In genomic region chr7:99159446-99159845, GRCm38 (mm10) we compare ENCODE assay signal across 20 mouse cellular contexts. TPM values are rescaled to one million over a fixed set of nuclear protein-coding genes. Genes with fewer than 3 reads are reported as not detected.
DNase-seq lines count a peak whose midpoint lies in the region; ATAC-seq and TF ChIP-seq lines count a peak whose summit lies in the region.
"Had no signal": no experiment of that assay in that cellular context is flagged by ENCODE, and none has a peak within 500 bp of the region (broad histone marks: within the 10 kb centered on the region; RNA-seq: fewer than 3 reads in every experiment).

No protein-coding gene starts in this region.

- no peak overlapping the region for H3K27ac ChIP-seq in heart, embryonic 10.5 days
- H3K27ac ChIP-seq in intestine, postnatal 0 days (ENCODE audit: low read depth, low read length): peak overlapping the region; percentile 0
- H3K27ac ChIP-seq in intestine, embryonic 16.5 days (ENCODE audit: low read length): no peak overlapping the region
- no peak overlapping the region for H3K27ac ChIP-seq in heart, embryonic 16.5 days (ENCODE audit: low read length)
- H3K27ac ChIP-seq: embryonic facial prominence, embryonic 12.5 days; forebrain, embryonic 13.5 days; heart, embryonic 13.5 days; hindbrain, embryonic 15.5 days had no signal

- no peak overlapping the region for H3K4me2 ChIP-seq in intestine, postnatal 0 days (replicated peaks; ENCODE audit: low read depth)
- H3K4me2 ChIP-seq in intestine, embryonic 16.5 days (ENCODE audit: low read depth, low read length): no peak overlapping the region
- no peak overlapping the region for H3K4me2 ChIP-seq in heart, embryonic 16.5 days (ENCODE audit: low read depth, low read length)
- H3K4me2 ChIP-seq: embryonic facial prominence, embryonic 12.5 days; forebrain, embryonic 13.5 days; heart, embryonic 13.5 days; hindbrain, embryonic 15.5 days had no signal

- no peak for TF ChIP-seq CTCF in intestine, postnatal 0 days (IDR thresholded peaks at IDR 0.05; ENCODE audit: low read depth)

- WGBS in heart, embryonic 10.5 days: 83% methylated on average over 2 of the region's 2 CpGs
- 91% methylated on average over 2 of the region's 2 CpGs for WGBS in intestine, postnatal 0 days
- WGBS in intestine, embryonic 16.5 days: 87% methylated on average over 2 of the region's 2 CpGs
- WGBS in heart, embryonic 16.5 days: 83% methylated on average over 2 of the region's 2 CpGs

- no peak overlapping the region for H3K9ac ChIP-seq in intestine, postnatal 0 days (ENCODE audit: low read depth, low read length)
- H3K9ac ChIP-seq in intestine, embryonic 16.5 days (ENCODE audit: low read depth, low read length): no peak overlapping the region
- 0 out of 2 replicates have a peak overlapping the region, but pooled peaks have one; percentile 21 for H3K9ac ChIP-seq in heart, embryonic 16.5 days (ENCODE audit: low read length)
- H3K9ac ChIP-seq: embryonic facial prominence, embryonic 12.5 days; forebrain, embryonic 13.5 days; forebrain, postnatal 0 days; heart, embryonic 13.5 days; hindbrain, embryonic 15.5 days had no signal

- DNase-seq in heart, adult 11 months: peak; percentile 97
- DNase-seq in heart, embryonic 10.5 days (ENCODE audit: low spot score): no peak
- DNase-seq in lung, postnatal 10 days: no peak
- DNase-seq: adrenal gland, postnatal 14 days; cerebellum, adult 11-12 months; cerebellum, adult 9-10 months; cerebellum, postnatal 25 days; forebrain, postnatal 0 days; gastrocnemius, postnatal 25 days; kidney, adult 11 months had no signal

- H3K4me3 ChIP-seq in heart, embryonic 10.5 days: no peak overlapping the region
- H3K4me3 ChIP-seq in intestine, postnatal 0 days (ENCODE audit: low read depth, low read length): no peak overlapping the region
- no peak overlapping the region for H3K4me3 ChIP-seq in intestine, embryonic 16.5 days (ENCODE audit: low read length)
- H3K4me3 ChIP-seq in heart, embryonic 16.5 days (ENCODE audit: low read length): no peak overlapping the region
- H3K4me3 ChIP-seq: embryonic facial prominence, embryonic 12.5 days; forebrain, embryonic 13.5 days; heart, embryonic 13.5 days; hindbrain, embryonic 15.5 days had no signal

- peaks cover 71% of the 10 kb centered on the region for H3K4me1 ChIP-seq in heart, embryonic 10.5 days
- H3K4me1 ChIP-seq in intestine, postnatal 0 days (replicated peaks; ENCODE audit: control insufficient read depth, insufficient read depth, low read length): peaks cover 22% of the 10 kb centered on the region
- H3K4me1 ChIP-seq in intestine, embryonic 16.5 days (ENCODE audit: control insufficient read depth, insufficient read depth, low read length): peaks cover 72% of the 10 kb centered on the region
- H3K4me1 ChIP-seq in heart, embryonic 16.5 days (ENCODE audit: control insufficient read depth, insufficient read depth, low read length): peaks cover 20% of the 10 kb centered on the region

- no peak for ATAC-seq in intestine, postnatal 0 days
- no peak for ATAC-seq in intestine, embryonic 16.5 days
- ATAC-seq in heart, embryonic 16.5 days (replicated peaks; ENCODE audit: extremely low read depth, insufficient read depth, low FRiP score): no peak
- ATAC-seq: activated CD4-positive, CD25-positive, alpha-beta regulatory T cell, adult 4 months; forebrain, embryonic 13.5 days; forebrain, postnatal 0 days; Patski had no signal

- H3K9me3 ChIP-seq in heart, embryonic 10.5 days: no peaks in the 10 kb centered on the region
- no peaks in the 10 kb centered on the region for H3K9me3 ChIP-seq in intestine, postnatal 0 days (ENCODE audit: control insufficient read depth)
- no peaks in the 10 kb centered on the region for H3K9me3 ChIP-seq in intestine, embryonic 16.5 days (ENCODE audit: control insufficient read depth, low read length)
- H3K9me3 ChIP-seq in heart, embryonic 16.5 days (replicated peaks; ENCODE audit: control insufficient read depth, low read length): no peaks in the 10 kb centered on the region
- H3K9me3 ChIP-seq: embryonic facial prominence, embryonic 12.5 days; forebrain, embryonic 13.5 days; heart, embryonic 13.5 days; hindbrain, embryonic 15.5 days had no signal

- no peaks in the 10 kb centered on the region for H3K36me3 ChIP-seq in heart, embryonic 10.5 days
- peaks cover 56% of the 10 kb centered on the region for H3K36me3 ChIP-seq in intestine, postnatal 0 days (ENCODE audit: control insufficient read depth, insufficient read depth)
- no peaks in the 10 kb centered on the region for H3K36me3 ChIP-seq in intestine, embryonic 16.5 days (ENCODE audit: control insufficient read depth, insufficient read depth, low read length)
- H3K36me3 ChIP-seq in heart, embryonic 16.5 days (ENCODE audit: control insufficient read depth, insufficient read depth): no peaks in the 10 kb centered on the region
- H3K36me3 ChIP-seq: embryonic facial prominence, embryonic 12.5 days; heart, embryonic 13.5 days; hindbrain, embryonic 15.5 days had no signal

- H3K27me3 ChIP-seq in heart, embryonic 10.5 days (ENCODE audit: insufficient read depth, poor library complexity, severe bottlenecking): 0 out of 2 replicates have a peak, but pooled peaks cover 5% of the 10 kb centered on the region
- no peaks in the 10 kb centered on the region for H3K27me3 ChIP-seq in intestine, postnatal 0 days (replicated peaks; ENCODE audit: control insufficient read depth, insufficient read depth, low read length)
- H3K27me3 ChIP-seq in intestine, embryonic 16.5 days (replicated peaks; ENCODE audit: control insufficient read depth, insufficient read depth, low read length): no peaks in the 10 kb centered on the region
- no peaks in the 10 kb centered on the region for H3K27me3 ChIP-seq in heart, embryonic 16.5 days (ENCODE audit: control insufficient read depth, insufficient read depth, low read length)
- H3K27me3 ChIP-seq: CH12.LX; embryonic facial prominence, embryonic 12.5 days; forebrain, embryonic 13.5 days; heart, embryonic 13.5 days; hindbrain, embryonic 15.5 days; Patski had no signal

RNA-seq across cellular contexts. Expression of gene Uvrag, which starts 18.5 kb away (rescaled TPM):
- polyA plus RNA-seq in heart, embryonic 10.5 days (2016; fragmentation: Nextera tagmentation; extraction: Ambion mirVana): 15.2 and 17.0 TPM in 2 replicates
- 12.0 and 17.4 TPM in 2 replicates for polyA plus RNA-seq in intestine, postnatal 0 days (2015; fragmentation: Nextera tagmentation; extraction: Ambion mirVana)
- polyA plus RNA-seq in intestine, embryonic 16.5 days (2015; fragmentation: Nextera tagmentation; extraction: Ambion mirVana): 17.4 and 18.3 TPM in 2 replicates
- 16.3 and 17.3 TPM in 2 replicates for polyA plus RNA-seq in heart, embryonic 16.5 days (2015; fragmentation: Nextera tagmentation; extraction: Ambion mirVana)

RNA-seq across cellular contexts. Expression of gene Dgat2, which starts 23.1 kb away (rescaled TPM):
- polyA plus RNA-seq in heart, embryonic 10.5 days (2016; fragmentation: Nextera tagmentation; extraction: Ambion mirVana): 12.5 and 24.3 TPM in 2 replicates
- polyA plus RNA-seq in intestine, postnatal 0 days (2015; fragmentation: Nextera tagmentation; extraction: Ambion mirVana): 1,614 and 1,691 TPM in 2 replicates
- 325 and 488 TPM in 2 replicates for polyA plus RNA-seq in intestine, embryonic 16.5 days (2015; fragmentation: Nextera tagmentation; extraction: Ambion mirVana)
- polyA plus RNA-seq in heart, embryonic 16.5 days (2015; fragmentation: Nextera tagmentation; extraction: Ambion mirVana): 38.5 and 44.9 TPM in 2 replicates
